Mouse (Mus musculus) cortical plate, adult 2 months (tissue): Measurements from ENCODE around the gene Gnaq. TPM values are rescaled to one million over a fixed set of nuclear protein-coding genes. Genes with fewer than 3 reads are reported as not detected.

Experiments
- H3K27ac ChIP-seq: fragments of 200-500 bp; 2 replicates; pipeline ENCODE4 v1.5.1; 2012; ENCODE audit warnings: low read length, control low read depth, inconsistent platforms; ENCODE audit not compliant: insufficient read depth
- H3K4me1 ChIP-seq: fragments of 200-500 bp; 2 replicates; pipeline ENCODE4 v1.6.1; 2011; ENCODE audit warnings: low read length; ENCODE audit not compliant: control insufficient read depth, insufficient read depth
- H3K4me3 ChIP-seq: fragments of 200-500 bp; 2 replicates; pipeline ENCODE4 v1.5.1; 2011; ENCODE audit warnings: mild to moderate bottlenecking, low read length, control low read depth; ENCODE audit not compliant: insufficient read depth
- CTCF ChIP-seq: fragments of 200-500 bp; IDR thresholded peaks from 2 replicates; pipeline ENCODE4 v1.5.1; 2011; ENCODE audit warnings: mild to moderate bottlenecking, control low read depth, low read length; ENCODE audit not compliant: insufficient read depth; ENCODE audit errors: extremely low read depth
- POLR2A ChIP-seq: fragments of 200-500 bp; IDR thresholded peaks from 2 replicates; pipeline ENCODE4 v1.6.1; 2011; ENCODE audit warnings: mild to moderate bottlenecking, low read length, control low read depth; ENCODE audit not compliant: insufficient read depth; ENCODE audit errors: extremely low read depth
- polyA plus RNA-seq: library from polyadenylated mRNA; depleted of rRNA; stranded (reverse); fragments of >200 nt; gene quantifications from 2 replicates; pipeline ENCODE4 v1.2.3, GENCODE M21; 2012

Gene Gnaq
- polyA plus RNA-seq, 1 experiment: 59.1 TPM

- H3K4me3 ChIP-seq: no peak overlapping the region
- H3K27ac ChIP-seq: no peak overlapping the region
- TF ChIP-seq POLR2A (no peak), CTCF (no peak)
- peaks cover 2% of the 10 kb centered on the region; the same call in 1 of the 2 replicates for H3K4me1 ChIP-seq
Observed at GRCm38 (mm10) chr19:16128715-16129114, 3.9 kb upstream of the Gnaq start.

- Histone ChIP-seq H3K27ac (no peak overlapping the region), H3K4me1 (peaks cover 2% of the 10 kb centered on the region; the same call in 1 of the 2 replicates)
- no peak for TF ChIP-seq POLR2A
- no peak for TF ChIP-seq CTCF
Observed at GRCm38 (mm10) chr19:16129171-16129570, 3.5 kb upstream of the Gnaq start.

GRCm38 (mm10) chr19:16130476-16130875, 2.2 kb upstream of the Gnaq start:
- H3K4me3 ChIP-seq: no peak overlapping the region
- H3K4me1 ChIP-seq: no peaks in the 10 kb centered on the region

More at GRCm38 (mm10) chr19:16129171-16129570, 3.5 kb upstream of the Gnaq start:
- H3K4me3 ChIP-seq: no peak overlapping the region

GRCm38 (mm10) chr19:16131831-16132230, 800 bp upstream of the Gnaq start:
- Histone ChIP-seq H3K27ac (peak overlapping the region; percentile 82), H3K4me3 (peak overlapping the region; percentile 97), H3K4me1 (no peaks in the 10 kb centered on the region)
- no peak for TF ChIP-seq POLR2A
- no peak for TF ChIP-seq CTCF

More at GRCm38 (mm10) chr19:16130476-16130875, 2.2 kb upstream of the Gnaq start:
- TF ChIP-seq POLR2A: no peak
- TF ChIP-seq CTCF: no peak
- H3K27ac ChIP-seq: no peak overlapping the region

- TF ChIP-seq CTCF: no peak
- 0 out of 2 replicates have a peak, but pooled peaks have one; percentile 7 for TF ChIP-seq POLR2A
- Histone ChIP-seq H3K4me1 (peaks cover 2% of the 10 kb centered on the region; the same call in 1 of the 2 replicates), H3K4me3 (peak overlapping the region; percentile 97), H3K27ac (peak overlapping the region; percentile 82)
Observed at GRCm38 (mm10) chr19:16132340-16132790, 266 bp upstream of the Gnaq start.

DNA sequence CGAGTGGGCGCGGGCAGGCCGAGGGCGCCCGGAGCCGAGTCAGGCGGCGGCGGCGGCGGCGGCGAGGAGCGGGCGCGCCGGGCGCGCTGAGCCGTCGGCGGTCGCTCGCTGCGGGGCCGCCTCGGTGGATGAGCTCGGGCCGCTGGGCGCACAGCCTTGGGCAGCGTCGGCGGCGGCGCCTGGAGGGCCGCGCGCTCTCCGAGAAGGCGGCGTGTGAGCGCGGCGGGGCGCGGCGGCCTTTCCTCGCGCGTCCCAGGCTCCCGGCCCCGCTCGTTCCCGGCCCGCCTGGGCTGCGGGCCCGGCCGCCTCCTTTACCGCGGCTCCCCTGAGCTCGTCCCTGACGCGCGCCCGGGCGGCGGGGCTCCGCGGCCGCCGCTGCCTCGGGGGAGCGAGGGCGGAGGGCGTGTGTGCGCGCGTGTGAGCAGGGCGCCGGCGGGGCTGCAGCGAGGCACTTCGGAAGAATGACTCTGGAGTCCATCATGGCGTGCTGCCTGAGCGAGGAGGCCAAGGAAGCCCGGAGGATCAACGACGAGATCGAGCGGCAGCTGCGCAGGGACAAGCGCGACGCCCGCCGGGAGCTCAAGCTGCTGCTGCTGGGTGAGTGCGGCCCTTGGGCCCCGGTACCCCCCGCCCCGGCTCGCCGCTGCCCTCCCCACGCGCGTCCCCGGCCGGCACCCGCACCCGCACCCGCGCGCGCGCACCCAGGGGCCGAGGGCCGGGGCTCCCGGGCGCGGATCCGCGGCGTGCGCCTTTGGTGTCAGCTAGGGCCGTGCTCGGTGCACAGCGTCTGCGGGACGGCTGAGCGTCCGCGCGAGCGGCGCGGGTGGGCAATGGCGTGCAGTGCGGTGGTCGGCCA, 462 bp downstream of the Gnaq start:
- peak; percentile 45; the same call in 1 of the 2 replicates for TF ChIP-seq POLR2A
- no peak for TF ChIP-seq CTCF
- H3K4me3 ChIP-seq: peak overlapping the region; percentile 97
- H3K4me1 ChIP-seq: peaks cover 4% of the 10 kb centered on the region; the same call in 1 of the 2 replicates
- H3K27ac ChIP-seq: peak overlapping the region; percentile 98

DNA sequence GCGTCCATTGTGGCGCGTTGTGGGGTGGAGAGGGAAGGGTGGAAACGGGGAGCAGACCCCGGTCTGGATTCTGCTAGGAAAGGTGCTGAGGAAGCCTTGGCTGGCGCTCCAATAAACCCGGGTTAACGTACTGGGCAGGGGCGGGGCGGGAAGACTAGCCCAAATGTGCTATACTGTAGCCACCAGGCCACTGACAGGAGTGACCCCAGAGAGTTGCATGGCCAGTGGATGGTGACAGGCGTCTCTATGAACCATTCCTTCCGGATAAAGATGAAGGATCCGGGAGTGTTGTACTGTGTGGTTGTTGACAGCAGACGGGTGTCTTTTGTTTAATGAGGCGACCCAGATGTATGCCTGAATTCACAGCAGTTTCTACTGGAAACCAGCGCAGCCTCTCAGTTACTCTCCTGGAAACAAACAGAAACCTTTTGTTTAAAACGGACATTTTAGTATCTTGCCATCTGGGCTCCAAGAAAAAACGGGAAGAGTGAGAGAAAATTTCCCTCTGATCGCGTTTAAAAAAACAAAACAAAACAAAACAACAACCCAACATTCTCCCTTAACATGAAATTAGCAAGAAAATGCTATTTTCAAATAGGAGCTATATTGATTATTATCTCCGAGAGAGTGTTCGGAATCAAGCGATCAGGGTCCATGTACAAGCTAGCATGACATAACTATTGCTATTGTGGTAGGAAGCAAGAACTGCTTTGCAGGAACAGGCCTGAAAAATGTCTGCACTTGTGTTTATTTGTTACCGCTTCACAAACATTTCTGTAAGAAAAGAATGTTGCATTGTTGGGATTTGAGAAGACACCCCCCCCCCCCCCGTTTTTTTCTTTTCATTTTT, 1.3 kb downstream of the Gnaq start:
- TF ChIP-seq POLR2A (no peak), CTCF (no peak)
- peak overlapping the region; percentile 97 for H3K4me3 ChIP-seq
- peaks cover 9% of the 10 kb centered on the region; the same call in 1 of the 2 replicates for H3K4me1 ChIP-seq
- peak overlapping the region; percentile 98 for H3K27ac ChIP-seq

DNA sequence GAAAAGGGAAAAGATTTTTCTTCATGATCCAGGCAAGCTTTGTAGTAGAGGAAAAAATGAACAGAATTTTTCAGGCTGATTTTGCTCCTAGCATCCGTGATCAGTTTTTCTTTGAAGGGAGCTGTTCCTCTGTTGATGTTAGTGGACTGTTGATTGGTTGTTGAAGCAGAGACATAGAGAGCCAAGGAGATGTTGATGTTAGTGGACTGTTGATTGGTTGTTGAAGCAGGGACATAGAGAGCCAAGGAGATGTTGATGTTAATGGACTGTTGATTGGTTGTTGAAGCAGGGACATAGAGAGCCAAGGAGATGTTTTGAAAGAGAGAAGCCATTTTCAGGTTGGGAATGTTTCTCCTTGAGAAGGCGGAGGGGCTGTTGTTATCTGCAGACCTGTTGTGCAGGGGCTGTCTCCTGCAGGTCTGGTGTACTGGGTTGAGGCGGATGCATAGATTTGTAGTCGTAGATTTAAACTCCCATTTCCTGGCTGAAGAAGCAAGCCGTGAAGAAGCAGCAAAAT, 5.5 kb downstream of the Gnaq start:
- Histone ChIP-seq H3K4me3 (no peak overlapping the region), H3K27ac (0 out of 2 replicates have a peak overlapping the region, but pooled peaks have one; percentile 28), H3K4me1 (peaks cover 25% of the 10 kb centered on the region)
- TF ChIP-seq CTCF (no peak), POLR2A (no peak)

DNA sequence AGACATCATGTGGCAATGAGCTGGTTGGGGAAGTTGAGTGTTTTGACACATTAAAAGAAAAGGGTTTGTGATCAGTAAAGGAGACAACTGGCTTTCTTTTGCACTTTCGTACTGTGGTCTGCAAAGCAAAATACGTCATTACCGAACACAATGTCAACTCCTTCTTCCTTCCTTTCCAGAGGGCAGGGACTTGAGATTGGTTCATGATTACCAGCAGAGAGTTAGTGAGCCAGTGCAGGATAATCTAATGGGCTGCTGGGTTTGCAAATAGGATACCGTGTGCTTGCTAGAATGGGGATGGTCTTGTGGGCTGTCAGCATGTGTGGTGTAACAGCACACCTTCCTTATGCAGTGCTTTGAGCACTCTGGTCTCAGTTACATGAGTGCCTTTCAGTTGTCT, 8.1 kb downstream of the Gnaq start:
- Histone ChIP-seq H3K4me1 (peaks cover 29% of the 10 kb centered on the region), H3K4me3 (no peak overlapping the region), H3K27ac (0 out of 2 replicates have a peak overlapping the region, but pooled peaks have one; percentile 4)
- TF ChIP-seq POLR2A: no peak
- TF ChIP-seq CTCF: no peak
